Mouse (Mus musculus) forebrain, embryonic 12.5 days (tissue): Measurements from ENCODE around the gene Myom1. TPM values are rescaled to one million over a fixed set of nuclear protein-coding genes. Genes with fewer than 3 reads are reported as not detected.

Source experiments
- ATAC-seq: fragments of 200-750 bp; cut with Nextera tagmentation; 2 replicates; pipeline ENCODE4 v1.8.0; 2017; ENCODE audit warnings: moderate TSS enrichment; ENCODE audit not compliant: low FRiP score
- H3K27ac ChIP-seq: fragments of 300-500 bp; sonication (generic); 2 replicates; pipeline ENCODE4 v1.5.1; 2016; ENCODE audit warnings: mild to moderate bottlenecking
- H3K27me3 ChIP-seq: fragments of 300-500 bp; sonication (generic); 2 replicates; pipeline ENCODE4 v1.6.1; 2016; ENCODE audit warnings: mild to moderate bottlenecking
- H3K36me3 ChIP-seq: fragments of 300-500 bp; sonication (generic); replicated peaks from 2 replicates; pipeline ENCODE4 v1.6.1; 2016; ENCODE audit warnings: mild to moderate bottlenecking
- H3K4me1 ChIP-seq: fragments of 300-500 bp; sonication (generic); 2 replicates; pipeline ENCODE4 v1.6.1; 2016
- H3K4me2 ChIP-seq: fragments of 300-500 bp; sonication (generic); 2 replicates; pipeline ENCODE4 v1.6.1; 2016; ENCODE audit warnings: mild to moderate bottlenecking, moderate library complexity
- H3K4me3 ChIP-seq: fragments of 300-500 bp; sonication (generic); replicated peaks from 2 replicates; pipeline ENCODE4 v1.5.1; 2016; ENCODE audit warnings: mild to moderate bottlenecking
- H3K9ac ChIP-seq: fragments of 300-500 bp; sonication (generic); 2 replicates; pipeline ENCODE4 v1.6.1; 2016; ENCODE audit warnings: mild to moderate bottlenecking
- H3K9me3 ChIP-seq: fragments of 300-500 bp; sonication (generic); 2 replicates; pipeline ENCODE4 v1.6.1; 2016
- WGBS: fragments of 180-500 bp; shearing (Covaris S2); methylation state at CpG from one replicate; pipeline ENCODE4 v1.1.7; 2016; 5-methylcytosine and 5-hydroxymethylcytosine counted together
- polyA plus RNA-seq: library from polyadenylated mRNA; unstranded; fragments of >200 nt; fragmentation: Nextera tagmentation; extraction: Ambion mirVana; gene quantifications from 2 replicates; pipeline ENCODE4 v1.2.1, GENCODE M21; 2016

Gene Myom1
- polyA plus RNA-seq, 1 experiment from 2014 or later, result 1.7 TPM

DNA sequence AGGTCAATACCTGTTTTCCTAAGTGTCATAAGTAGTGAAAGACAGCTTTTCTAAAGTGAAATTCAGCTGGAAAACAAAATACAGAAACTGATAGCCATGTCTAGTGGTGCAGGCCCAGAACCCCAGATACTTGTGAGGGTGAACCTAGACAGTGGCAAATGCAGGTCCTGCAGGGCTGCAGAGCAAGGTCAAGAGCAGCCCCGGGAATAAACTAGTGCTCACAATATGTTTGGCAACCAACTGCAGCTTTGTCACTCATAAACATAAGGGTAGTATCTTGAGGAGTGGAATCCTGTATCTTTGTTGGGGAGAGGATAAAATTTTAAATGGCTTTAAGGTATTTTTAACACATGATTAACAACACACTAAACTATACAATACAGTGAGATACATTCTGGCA is 7.3 kb downstream of the Myom1 start:
- WGBS, result 93% methylated on average over 1 of the region's 1 CpGs
- H3K27me3 ChIP-seq, result no peaks in the 10 kb centered on the region
- no peaks in the 10 kb centered on the region for H3K36me3 ChIP-seq
- H3K27ac ChIP-seq, result no peak overlapping the region
- H3K4me3 ChIP-seq, result no peak overlapping the region
- no peak overlapping the region for H3K9ac ChIP-seq
- ATAC-seq, result no peak
- no peaks in the 10 kb centered on the region for H3K9me3 ChIP-seq
- peaks cover 1% of the 10 kb centered on the region; the same call in 1 of the 2 replicates for H3K4me1 ChIP-seq
- H3K4me2 ChIP-seq, result no peak overlapping the region

DNA sequence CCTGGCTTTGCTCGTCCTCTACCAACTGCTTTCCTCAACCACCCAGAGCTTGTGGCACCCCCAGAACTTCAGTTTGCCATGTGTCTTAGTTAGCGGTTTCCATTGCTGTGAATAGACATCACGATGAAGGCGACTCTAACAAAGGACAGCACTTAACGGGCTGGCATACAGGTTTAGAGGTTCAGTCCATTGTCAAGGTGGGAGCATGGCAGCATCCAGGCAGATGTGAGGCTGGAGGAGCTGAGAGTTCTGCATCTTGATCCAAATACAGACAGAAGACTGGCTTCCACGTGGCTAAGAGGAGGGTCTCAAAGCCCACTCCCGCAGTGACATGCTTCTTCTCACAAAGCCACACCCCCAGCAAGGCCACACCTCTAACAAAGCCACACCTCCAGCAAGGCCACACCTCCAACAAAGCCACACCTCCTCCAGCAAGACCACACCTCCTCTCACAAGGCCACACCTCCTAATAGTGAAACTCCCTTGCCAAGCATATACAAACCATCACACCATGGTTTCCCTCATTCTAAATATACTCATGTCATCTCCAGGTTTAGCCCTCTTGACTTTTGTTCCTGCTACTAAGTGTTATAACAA is 8.3 kb downstream of the Myom1 start:
- H3K27me3 ChIP-seq, result no peaks in the 10 kb centered on the region
- H3K9me3 ChIP-seq, result no peaks in the 10 kb centered on the region
- ATAC-seq, result no peak
- peaks cover 2% of the 10 kb centered on the region; the same call in 1 of the 2 replicates for H3K4me1 ChIP-seq
- no peak overlapping the region for H3K27ac ChIP-seq
- H3K9ac ChIP-seq, result no peak overlapping the region
- WGBS, result 65% methylated on average over 7 of the region's 7 CpGs
- no peak overlapping the region for H3K4me2 ChIP-seq
- H3K4me3 ChIP-seq, result no peak overlapping the region
- H3K36me3 ChIP-seq, result no peaks in the 10 kb centered on the region

DNA sequence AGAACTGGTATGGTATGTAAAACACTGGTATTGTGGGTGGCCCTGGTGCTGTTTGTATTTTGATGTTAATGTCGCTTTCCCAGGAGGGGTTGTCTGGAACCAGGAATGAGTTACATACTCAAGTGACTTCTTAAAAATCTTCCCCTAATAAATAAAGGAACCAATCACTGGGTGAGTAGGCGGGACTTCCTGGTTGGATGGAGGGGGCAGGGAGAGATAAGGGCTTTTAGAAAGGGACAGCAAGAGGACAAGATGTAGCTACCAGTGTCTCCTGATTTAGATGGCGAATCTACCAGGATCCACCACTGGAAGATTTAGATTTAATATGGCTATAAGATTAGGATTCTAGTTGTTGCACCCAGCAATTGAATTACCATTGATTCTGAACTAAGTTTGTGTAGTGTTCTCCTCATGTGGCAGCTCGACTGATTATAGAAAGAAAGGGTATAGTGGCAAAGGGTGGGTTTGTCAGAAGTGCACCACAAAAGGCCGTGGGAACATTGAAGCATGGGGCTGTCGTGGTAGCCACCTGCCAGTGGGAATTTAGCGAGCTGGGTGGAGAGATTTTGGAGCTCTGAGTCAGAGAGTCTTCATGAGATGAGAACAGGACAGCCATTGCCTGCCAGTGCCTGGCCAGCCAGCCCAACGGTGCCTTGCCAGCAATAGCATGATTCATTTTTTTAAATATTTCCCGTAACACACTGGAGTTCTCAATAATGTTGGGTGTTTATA is 9.7 kb downstream of the Myom1 start:
- Histone ChIP-seq H3K27me3 (no peaks in the 10 kb centered on the region), H3K27ac (no peak overlapping the region), H3K4me2 (no peak overlapping the region), H3K4me1 (peaks cover 2% of the 10 kb centered on the region; the same call in 1 of the 2 replicates), H3K9me3 (no peaks in the 10 kb centered on the region), H3K4me3 (no peak overlapping the region), H3K36me3 (no peaks in the 10 kb centered on the region), H3K9ac (no peak overlapping the region)
- ATAC-seq, result no peak
- WGBS, result 91% methylated on average over 9 of the region's 9 CpGs

GRCm38 (mm10) chr17:71013105-71013504 is 10.7 kb downstream of the Myom1 start:
- WGBS, result 92% methylated on average over 6 of the region's 6 CpGs
- H3K36me3 ChIP-seq, result no peaks in the 10 kb centered on the region
- peaks cover 3% of the 10 kb centered on the region; the same call in 1 of the 2 replicates for H3K27me3 ChIP-seq
- no peaks in the 10 kb centered on the region for H3K9me3 ChIP-seq
- no peak for ATAC-seq
- H3K27ac ChIP-seq, result no peak overlapping the region
- peaks cover 2% of the 10 kb centered on the region; the same call in 1 of the 2 replicates for H3K4me1 ChIP-seq
- H3K4me3 ChIP-seq, result no peak overlapping the region
- no peak overlapping the region for H3K4me2 ChIP-seq
- no peak overlapping the region for H3K9ac ChIP-seq

GRCm38 (mm10) chr17:71014911-71015310 is 12.5 kb downstream of the Myom1 start:
- Histone ChIP-seq H3K9ac (no peak overlapping the region), H3K9me3 (no peaks in the 10 kb centered on the region), H3K4me1 (peaks cover 7% of the 10 kb centered on the region), H3K27ac (no peak overlapping the region), H3K27me3 (peaks cover 5% of the 10 kb centered on the region; the same call in 1 of the 2 replicates), H3K4me2 (no peak overlapping the region), H3K36me3 (no peaks in the 10 kb centered on the region), H3K4me3 (no peak overlapping the region)
- ATAC-seq, result no peak
- 55% methylated on average over 5 of the region's 5 CpGs for WGBS

GRCm38 (mm10) chr17:71017457-71017998 is 15.1 kb downstream of the Myom1 start:
- Histone ChIP-seq H3K4me3 (no peak overlapping the region), H3K4me2 (no peak overlapping the region), H3K4me1 (peaks cover 7% of the 10 kb centered on the region), H3K9me3 (no peaks in the 10 kb centered on the region), H3K27ac (no peak overlapping the region), H3K27me3 (peaks cover 5% of the 10 kb centered on the region; the same call in 1 of the 2 replicates), H3K9ac (no peak overlapping the region), H3K36me3 (no peaks in the 10 kb centered on the region)
- ATAC-seq, result no peak
- WGBS, result 93% methylated on average over 4 of the region's 4 CpGs

GRCm38 (mm10) chr17:71018151-71018550 is 15.7 kb downstream of the Myom1 start:
- H3K27me3 ChIP-seq, result peaks cover 5% of the 10 kb centered on the region; the same call in 1 of the 2 replicates
- no peak for ATAC-seq
- WGBS, result 96% methylated on average over 3 of the region's 3 CpGs
- no peaks in the 10 kb centered on the region for H3K36me3 ChIP-seq
- no peaks in the 10 kb centered on the region for H3K9me3 ChIP-seq
- peaks cover 7% of the 10 kb centered on the region for H3K4me1 ChIP-seq
- H3K27ac ChIP-seq, result no peak overlapping the region
- H3K9ac ChIP-seq, result no peak overlapping the region
- no peak overlapping the region for H3K4me2 ChIP-seq
- H3K4me3 ChIP-seq, result no peak overlapping the region

- no peak overlapping the region for H3K9ac ChIP-seq
- no peaks in the 10 kb centered on the region for H3K9me3 ChIP-seq
- 87% methylated on average over 15 of the region's 15 CpGs for WGBS
- no peaks in the 10 kb centered on the region for H3K36me3 ChIP-seq
- no peak overlapping the region for H3K27ac ChIP-seq
- no peak for ATAC-seq
- no peak overlapping the region for H3K4me3 ChIP-seq
- peaks cover 5% of the 10 kb centered on the region; the same call in 1 of the 2 replicates for H3K27me3 ChIP-seq
- H3K4me1 ChIP-seq, result peaks cover 7% of the 10 kb centered on the region
- no peak overlapping the region for H3K4me2 ChIP-seq
Observed at GRCm38 (mm10) chr17:71018616-71019308, 16.3 kb downstream of the Myom1 start.

DNA sequence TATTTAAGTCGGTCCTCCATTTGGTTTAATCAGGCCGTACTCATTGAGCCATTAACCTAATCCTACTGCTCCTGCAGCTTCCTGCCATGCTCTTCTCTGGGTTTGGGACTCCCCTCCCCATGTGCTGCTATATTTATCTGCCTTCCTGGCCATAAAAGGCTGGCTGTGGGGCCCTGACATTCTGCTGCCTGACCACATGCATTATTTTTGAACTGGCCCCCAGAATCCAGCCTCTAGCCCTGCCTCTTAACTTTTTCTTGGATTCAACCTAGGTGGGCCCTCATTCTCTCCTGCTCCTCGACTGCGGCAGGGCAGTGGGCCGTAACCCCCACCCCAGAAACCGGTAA is 16.8 kb downstream of the Myom1 start:
- H3K4me3 ChIP-seq, result no peak overlapping the region
- no peak overlapping the region for H3K4me2 ChIP-seq
- no peak for ATAC-seq
- no peaks in the 10 kb centered on the region for H3K9me3 ChIP-seq
- H3K9ac ChIP-seq, result no peak overlapping the region
- no peak overlapping the region for H3K27ac ChIP-seq
- H3K27me3 ChIP-seq, result peaks cover 5% of the 10 kb centered on the region; the same call in 1 of the 2 replicates
- WGBS, result 43% methylated on average over 6 of the region's 6 CpGs
- H3K36me3 ChIP-seq, result no peaks in the 10 kb centered on the region
- peaks cover 7% of the 10 kb centered on the region for H3K4me1 ChIP-seq

DNA sequence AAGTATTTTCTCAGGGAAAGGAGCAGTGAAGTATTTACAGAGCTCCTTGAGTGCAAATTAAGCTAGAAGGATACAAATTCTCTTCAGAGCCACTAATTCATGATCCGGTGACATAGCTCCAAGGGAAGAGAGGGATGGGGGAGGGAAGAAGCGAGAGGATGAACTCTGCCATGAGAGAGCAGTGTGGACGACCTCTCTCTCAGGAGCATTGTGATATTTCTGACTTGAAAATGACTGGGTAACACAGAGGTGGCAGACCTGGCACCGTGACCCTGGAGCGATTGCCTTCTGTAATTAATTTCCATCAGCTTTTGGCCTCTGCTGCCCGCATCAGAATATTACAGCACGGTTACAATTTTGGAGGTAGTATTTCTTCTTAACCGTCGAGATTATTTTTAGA is 17.4 kb downstream of the Myom1 start:
- Histone ChIP-seq H3K4me2 (no peak overlapping the region), H3K4me1 (peaks cover 5% of the 10 kb centered on the region), H3K4me3 (no peak overlapping the region), H3K9me3 (no peaks in the 10 kb centered on the region), H3K9ac (no peak overlapping the region), H3K27ac (no peak overlapping the region), H3K36me3 (no peaks in the 10 kb centered on the region), H3K27me3 (peaks cover 5% of the 10 kb centered on the region; the same call in 1 of the 2 replicates)
- 68% methylated on average over 9 of the region's 9 CpGs for WGBS
- ATAC-seq, result no peak

DNA sequence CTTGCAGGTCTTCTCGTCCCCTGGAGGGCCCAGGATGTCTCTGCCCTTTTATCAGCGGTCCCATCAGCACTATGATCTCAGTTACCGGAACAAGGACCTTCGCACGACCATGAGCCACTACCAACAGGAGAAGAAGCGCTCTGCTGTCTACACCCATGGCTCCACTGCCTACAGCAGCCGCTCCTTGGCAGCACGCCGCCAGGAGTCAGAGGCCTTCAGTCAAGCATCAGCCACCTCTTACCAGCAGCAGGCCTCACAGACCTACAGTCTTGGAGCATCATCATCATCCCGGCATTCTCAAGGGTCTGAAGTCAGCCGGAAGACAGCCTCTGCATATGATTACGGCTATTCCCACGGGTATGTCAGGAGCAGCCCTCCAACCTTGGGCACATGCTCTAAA is 20.4 kb downstream of the Myom1 start:
- H3K4me2 ChIP-seq, result no peak overlapping the region
- H3K9ac ChIP-seq, result no peak overlapping the region
- ATAC-seq, result no peak
- peaks cover 5% of the 10 kb centered on the region; the same call in 1 of the 2 replicates for H3K4me1 ChIP-seq
- H3K36me3 ChIP-seq, result no peaks in the 10 kb centered on the region
- H3K4me3 ChIP-seq, result no peak overlapping the region
- no peak overlapping the region for H3K27ac ChIP-seq
- 89% methylated on average over 13 of the region's 13 CpGs for WGBS
- H3K9me3 ChIP-seq, result no peaks in the 10 kb centered on the region
- H3K27me3 ChIP-seq, result 0 out of 2 replicates have a peak, but pooled peaks cover 4% of the 10 kb centered on the region

- Histone ChIP-seq H3K9ac (no peak overlapping the region), H3K36me3 (no peaks in the 10 kb centered on the region), H3K4me1 (peaks cover 5% of the 10 kb centered on the region; the same call in 1 of the 2 replicates), H3K27ac (no peak overlapping the region), H3K4me3 (no peak overlapping the region), H3K27me3 (no peaks in the 10 kb centered on the region), H3K9me3 (no peaks in the 10 kb centered on the region), H3K4me2 (no peak overlapping the region)
- no peak for ATAC-seq
- WGBS, result 94% methylated on average over 10 of the region's 10 CpGs
Observed at GRCm38 (mm10) chr17:71024071-71024470, 21.6 kb downstream of the Myom1 start.
